Mouse (Mus musculus) T-helper 1 cell (primary cell): ENCODE results near the gene Wdr46.

Source experiments
- in situ Hi-C: fragments of 300-600 bp; cut with MboI, MseI; formaldehyde crosslinking; loops from one replicate; pipeline ENCODE4 v1.15.1; 2025; ENCODE audit warnings: high pct_unique_total_duplicates

Gene Wdr46

GRCm38 (mm10) chr17:33928251-33928947, 12.1 kb upstream of the Wdr46 start:
- in situ Hi-C loops, result no loop called here

DNA sequence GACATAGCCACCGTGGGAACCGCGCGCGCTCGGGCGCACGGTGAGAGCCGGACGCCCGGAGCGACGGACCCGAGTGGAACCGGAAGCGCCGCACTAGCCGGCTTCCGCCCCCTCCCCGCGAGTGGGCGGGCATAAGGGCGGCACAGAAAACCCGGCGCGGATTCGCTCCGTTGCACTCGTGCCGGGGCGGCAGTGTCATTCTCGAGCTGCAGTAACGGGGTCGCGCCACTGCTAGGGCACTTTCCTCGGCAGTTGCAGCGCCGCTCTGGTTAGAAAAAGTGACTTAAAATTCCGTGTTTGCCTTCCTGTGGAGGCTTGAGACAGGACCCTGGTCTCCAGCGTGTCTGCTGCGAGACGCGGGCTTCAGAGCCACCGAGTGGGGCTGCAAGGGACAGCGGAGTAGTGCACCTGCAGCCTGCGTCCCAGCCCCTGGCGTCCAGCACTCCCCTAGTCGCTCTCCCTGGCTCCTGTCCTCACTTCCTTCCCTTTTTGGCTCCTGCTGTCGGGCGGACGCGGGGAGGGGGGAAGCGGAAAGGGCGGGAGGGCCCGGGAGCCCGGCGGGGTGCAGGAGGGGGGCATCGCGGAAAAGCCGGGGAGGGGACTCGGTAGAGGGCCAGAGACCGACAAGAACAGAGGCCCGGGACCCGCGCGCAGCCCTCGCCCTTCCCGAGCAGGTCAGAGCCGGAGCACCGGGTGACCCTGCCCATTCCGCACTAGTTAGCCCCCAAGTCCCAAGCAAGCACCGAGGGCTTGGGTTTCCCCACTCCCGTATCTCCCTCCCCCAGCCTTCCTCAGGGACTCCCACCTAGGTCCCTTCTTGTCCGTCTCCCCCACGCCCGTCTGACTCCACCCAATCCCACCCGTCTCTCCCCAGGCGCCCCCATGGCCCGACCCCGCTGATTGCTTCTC, 10.8 kb upstream of the Wdr46 start, which contains the start of gene Rgl2:
Gene Rgl2, plus strand, starts transcription at position 173 of the 909 bp plus-strand sequence.
- in situ Hi-C loops, result no loop called here

GRCm38 (mm10) chr17:33930280-33931158, 9.9 kb upstream of the Wdr46 start:
- in situ Hi-C loops, result no loop called here

- in situ Hi-C loops, result no loop called here
Measured at GRCm38 (mm10) chr17:33931159-33931866, 9.1 kb upstream of the Wdr46 start.

- in situ Hi-C loops, result no loop called here
Measured at GRCm38 (mm10) chr17:33931947-33932346, 8.5 kb upstream of the Wdr46 start.

GRCm38 (mm10) chr17:33932448-33932847, 8.0 kb upstream of the Wdr46 start:
- in situ Hi-C loops, result no loop called here

GRCm38 (mm10) chr17:33932970-33933369, 7.5 kb upstream of the Wdr46 start:
- in situ Hi-C loops, result no loop called here

- in situ Hi-C loops, result no loop called here
Measured at GRCm38 (mm10) chr17:33935422-33936055, 4.9 kb upstream of the Wdr46 start.

DNA sequence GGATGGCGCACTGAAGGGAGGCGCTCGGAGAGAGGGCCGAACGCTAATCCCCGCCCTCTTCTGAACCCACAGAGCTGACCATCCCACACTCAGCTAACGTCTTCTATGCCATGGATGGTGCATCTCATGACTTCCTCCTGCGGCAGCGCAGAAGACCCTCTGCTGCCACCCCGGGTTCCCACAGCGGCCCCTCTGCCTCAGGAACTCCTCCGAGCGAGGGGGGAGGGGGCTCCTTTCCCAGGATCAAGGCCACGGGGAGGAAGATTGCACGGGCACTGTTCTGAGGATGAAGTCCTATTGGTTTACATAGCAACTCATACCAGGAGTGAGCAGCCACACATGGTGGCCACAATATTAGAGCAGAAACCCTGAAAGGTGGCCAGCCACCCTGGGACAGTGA, 3.5 kb upstream of the Wdr46 start:
- in situ Hi-C loops, result no loop called here

DNA sequence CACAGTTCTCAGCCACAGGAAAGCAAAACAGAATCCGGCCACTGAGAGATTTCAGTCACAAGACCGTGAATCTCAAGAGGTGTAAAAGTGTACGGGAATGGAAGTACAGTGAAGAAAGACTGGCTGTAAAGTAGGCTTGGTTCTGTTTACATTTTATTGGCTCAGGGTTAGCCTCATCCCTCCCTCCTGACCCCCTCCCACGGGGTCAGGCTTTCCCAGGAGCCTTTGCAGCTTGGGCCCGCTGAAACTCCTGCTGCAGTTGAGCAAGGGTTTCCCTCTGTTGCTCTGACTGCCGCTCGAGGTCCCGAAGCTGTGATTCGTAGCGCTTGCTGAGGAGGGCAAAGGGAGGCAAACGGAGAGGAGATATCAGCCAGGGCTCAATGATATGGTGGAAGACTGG, 1.7 kb upstream of the Wdr46 start:
- in situ Hi-C loops, result no loop called here

DNA sequence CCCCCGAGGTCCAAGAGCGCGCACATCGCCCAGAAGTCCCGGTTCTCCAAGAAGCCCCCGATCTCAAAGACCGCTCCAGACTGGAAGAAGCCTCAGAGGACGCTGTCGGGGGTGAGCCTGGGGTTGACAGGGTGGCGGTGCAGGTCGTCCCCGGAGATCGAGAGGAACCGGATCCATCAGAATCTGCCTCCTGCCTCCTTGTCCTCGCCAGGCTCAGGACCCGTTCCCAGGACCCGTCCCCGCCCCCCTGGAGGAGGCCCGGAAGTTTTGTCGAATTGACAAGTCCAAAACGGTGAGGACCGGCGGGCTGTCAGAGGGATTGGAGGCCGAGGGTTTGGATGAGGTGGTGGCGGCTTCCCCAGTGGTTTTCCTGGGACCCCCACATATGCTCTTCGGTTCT, 521 bp downstream of the Wdr46 start:
- in situ Hi-C loops, result no loop called here

DNA sequence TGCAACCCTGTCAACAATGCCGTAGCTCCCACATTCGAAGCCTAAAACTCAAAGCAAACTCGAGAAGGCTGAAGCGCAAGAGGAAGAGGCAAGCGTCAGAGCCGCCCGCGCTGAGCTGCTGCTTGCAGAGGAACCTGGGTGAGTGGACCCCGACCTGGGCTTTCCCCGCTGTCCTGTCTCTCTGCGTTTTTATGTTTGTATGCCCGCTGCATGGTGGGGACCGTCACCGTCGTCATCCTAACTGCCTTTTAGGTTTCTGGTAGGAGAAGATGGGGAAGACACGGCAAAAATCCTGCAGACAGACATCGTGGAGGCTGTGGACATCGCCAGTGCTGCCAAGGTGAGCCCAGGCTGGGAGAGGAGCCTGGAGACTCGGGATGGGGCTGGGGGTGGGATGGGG, 921 bp downstream of the Wdr46 start:
- in situ Hi-C loops, result no loop called here

- in situ Hi-C loops, result no loop called here
Measured at GRCm38 (mm10) chr17:33943454-33943853, 3.0 kb downstream of the Wdr46 start.

DNA sequence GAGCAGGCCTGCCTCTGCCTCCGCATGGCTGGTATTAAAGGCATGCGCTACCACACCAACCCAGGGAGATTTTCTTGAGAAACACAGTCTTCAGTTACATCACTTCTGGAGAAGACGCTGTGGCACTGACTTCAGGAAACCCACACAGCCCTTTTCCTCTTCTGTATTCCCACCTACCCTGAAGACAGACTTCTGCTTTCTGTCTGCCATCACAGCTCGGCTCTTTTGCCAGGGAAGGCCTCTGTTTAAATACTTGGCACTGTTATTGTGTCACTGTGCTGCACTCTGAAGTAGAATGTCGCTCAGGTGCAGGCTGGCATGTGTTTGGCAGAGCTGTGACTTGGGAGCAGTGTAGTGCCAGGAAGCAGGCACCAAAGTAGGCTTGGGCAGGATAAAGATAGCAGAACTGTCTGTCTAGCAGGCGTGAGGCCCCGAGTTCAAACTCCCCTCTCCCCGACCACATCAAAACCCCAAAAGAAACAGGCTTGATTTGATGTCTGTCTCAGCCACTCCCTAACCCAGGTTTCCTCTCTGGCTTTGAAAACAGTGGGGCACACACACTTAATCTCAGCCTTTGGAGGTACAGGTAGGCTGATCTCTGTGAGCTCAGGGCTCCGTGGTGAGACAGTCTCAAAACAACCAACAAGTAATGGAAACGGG, 7.1 kb downstream of the Wdr46 start:
- in situ Hi-C loops, result no loop called here

- in situ Hi-C loops, result no loop called here
Measured at GRCm38 (mm10) chr17:33948090-33948904, 7.8 kb downstream of the Wdr46 start.

- in situ Hi-C loops, result no loop called here
Measured at GRCm38 (mm10) chr17:33948905-33949537, 8.6 kb downstream of the Wdr46 start.

- in situ Hi-C loops, result no loop called here
Measured at GRCm38 (mm10) chr17:33950131-33950625, 9.7 kb downstream of the Wdr46 start.
